Mouse (Mus musculus) spleen, adult 2 months (tissue): ENCODE data around the gene Hrasls5.

Source experiments
- CTCF ChIP-seq: fragments of 200-500 bp; IDR thresholded peaks from 2 replicates; pipeline ENCODE4 v1.5.1; 2011; ENCODE audit warnings: mild to moderate bottlenecking, inconsistent platforms; ENCODE audit not compliant: insufficient read depth, insufficient read length, insufficient replicate concordance; ENCODE audit errors: extremely low read depth
- POLR2A ChIP-seq: fragments of 200-500 bp; IDR thresholded peaks from 2 replicates; pipeline ENCODE4 v1.6.1; 2011; ENCODE audit warnings: low read depth, low read length, inconsistent platforms

- TF ChIP-seq CTCF = no peak
- TF ChIP-seq POLR2A = no peak
These were observed 10.8 kb upstream of the Hrasls5 start for GRCm38 (mm10) chr19:7601551-7601950.
